Mouse (Mus musculus): ENCODE results near the gene Olfr654. TPM values are rescaled to one million over a fixed set of nuclear protein-coding genes. Genes with fewer than 3 reads are reported as not detected.

Gene Olfr654
- polyA plus RNA-seq (2015; fragmentation: Nextera tagmentation; extraction: Ambion mirVana) = not detected in 2 replicates

DNA sequence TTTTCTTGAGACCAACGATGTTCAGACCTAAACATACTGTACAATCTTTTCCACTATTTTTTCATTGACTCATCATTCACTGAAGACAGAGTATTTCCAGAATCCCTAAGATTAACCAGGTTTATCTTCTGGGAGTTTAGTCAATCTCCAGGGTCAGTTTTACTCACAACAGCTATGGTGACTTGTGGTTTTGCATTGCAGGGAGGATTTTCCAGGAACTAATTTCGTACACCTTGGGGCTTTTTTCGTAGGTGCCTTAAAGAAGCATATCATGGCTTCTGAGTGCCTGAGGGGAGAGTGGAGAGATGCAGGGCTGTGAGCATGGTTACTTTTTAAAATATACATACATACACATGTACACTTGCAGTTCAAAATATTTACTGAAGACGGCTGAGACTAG, at the start of gene Olfr654:
Gene Olfr654 (plus strand): TSS at position 301 of the 400 bp plus-strand sequence.
- no peaks in the 10 kb centered on the region for H3K9me3 ChIP-seq (ENCODE audit: control insufficient read depth, low read length)
- TF ChIP-seq CTCF (IDR thresholded peaks at IDR 0.05; ENCODE audit: low read depth) = no peak
- TF ChIP-seq EP300 (optimal IDR thresholded peaks at IDR 0.05) = no peak
- no peak within 1 kb of the TSS for H3K4me3 ChIP-seq (ENCODE audit: low read depth, low read length)
- H3K27ac ChIP-seq (replicated peaks) = no peak within 1 kb of the TSS
- H3K9ac ChIP-seq (ENCODE audit: low read length) = no peak within 1 kb of the TSS
- no peak for DNase-seq (ENCODE audit: low spot score)
- H3K4me2 ChIP-seq (replicated peaks; ENCODE audit: low read depth) = no peak within 1 kb of the TSS
- 61% methylated on average over 4 of the region's 4 CpGs for WGBS
- H3K27me3 ChIP-seq (ENCODE audit: control insufficient read depth, insufficient read depth, low read length) = no peaks in the 10 kb centered on the region
- H3K36me3 ChIP-seq (ENCODE audit: control insufficient read depth, insufficient read depth, low read length) = no peaks in the 10 kb centered on the region
- no peaks in the 10 kb centered on the region for H3K4me1 ChIP-seq (replicated peaks; ENCODE audit: control insufficient read depth, insufficient read depth)
- ATAC-seq (ENCODE audit: low FRiP score, low TSS enrichment) = no peak

DNA sequence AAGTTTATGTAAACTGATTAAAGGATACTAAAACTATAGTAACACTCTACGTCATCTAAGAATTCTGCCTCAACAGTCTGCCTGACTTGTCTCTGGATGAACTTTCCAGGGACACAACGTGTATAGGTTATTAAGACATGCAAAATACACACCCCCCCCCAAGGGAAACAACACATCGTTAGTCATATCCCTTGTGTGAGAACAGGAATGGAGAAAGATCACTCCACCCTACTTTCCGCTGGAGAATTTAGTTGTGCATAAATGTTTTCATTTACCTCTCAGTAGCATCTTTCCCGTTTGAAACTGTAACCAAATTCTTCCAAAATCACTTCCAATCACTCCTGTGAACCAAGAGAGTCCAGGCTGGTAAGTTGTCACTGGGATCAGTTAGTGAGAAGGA, 37.0 kb upstream of the Olfr654 start, which contains the start of gene Olfr651:
Gene Olfr651 (plus strand): TSS at position 301 of the 400 bp plus-strand sequence.
- H3K27me3 ChIP-seq (ENCODE audit: control insufficient read depth, insufficient read depth, low read length) = no peaks in the 10 kb centered on the region
- H3K4me2 ChIP-seq (replicated peaks; ENCODE audit: low read depth) = no peak within 1 kb of the TSS
- ATAC-seq (ENCODE audit: low FRiP score, low TSS enrichment) (no peak), DNase-seq (ENCODE audit: low spot score) (no peak)
- H3K9me3 ChIP-seq (ENCODE audit: control insufficient read depth, low read length) = no peaks in the 10 kb centered on the region
- TF ChIP-seq EP300 (optimal IDR thresholded peaks at IDR 0.05) = no peak
- no peak for TF ChIP-seq CTCF (IDR thresholded peaks at IDR 0.05; ENCODE audit: low read depth)
- H3K4me3 ChIP-seq (ENCODE audit: low read depth, low read length) = no peak within 1 kb of the TSS
- no peak within 1 kb of the TSS for H3K27ac ChIP-seq (replicated peaks)
- no peak within 1 kb of the TSS for H3K9ac ChIP-seq (ENCODE audit: low read length)
- no peaks in the 10 kb centered on the region for H3K4me1 ChIP-seq (replicated peaks; ENCODE audit: control insufficient read depth, insufficient read depth)
- H3K36me3 ChIP-seq (ENCODE audit: control insufficient read depth, insufficient read depth, low read length) = no peaks in the 10 kb centered on the region
- WGBS = 65% methylated on average over 5 of the region's 5 CpGs

DNA sequence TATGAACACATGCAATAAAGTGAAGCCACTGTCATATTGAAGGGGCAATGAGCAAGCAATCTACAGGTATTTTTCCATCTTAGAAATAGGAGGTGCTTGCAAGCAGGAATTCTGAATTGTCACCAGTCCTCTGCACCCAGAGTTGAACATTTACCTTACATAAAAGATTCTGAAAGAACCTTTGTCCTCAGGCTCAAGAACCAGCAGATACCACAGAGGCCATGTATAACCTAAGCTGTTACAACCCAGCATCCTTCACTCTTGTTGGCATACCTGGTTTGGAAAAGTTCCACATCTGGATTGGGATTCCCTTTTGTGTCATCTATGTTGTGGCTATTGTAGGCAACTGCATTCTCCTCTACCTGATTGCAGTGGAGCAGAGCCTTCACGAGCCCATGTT, 34.1 kb upstream of the Olfr654 start:
- no peak overlapping the region for H3K4me3 ChIP-seq (ENCODE audit: low read depth, low read length)
- ATAC-seq (ENCODE audit: low FRiP score, low TSS enrichment) = no peak
- no peak overlapping the region for H3K4me2 ChIP-seq (replicated peaks; ENCODE audit: low read depth)
- H3K9me3 ChIP-seq (ENCODE audit: control insufficient read depth, low read length) = no peaks in the 10 kb centered on the region
- H3K27me3 ChIP-seq (ENCODE audit: control insufficient read depth, insufficient read depth, low read length) = no peaks in the 10 kb centered on the region
- TF ChIP-seq EP300 (optimal IDR thresholded peaks at IDR 0.05) = no peak
- TF ChIP-seq CTCF (IDR thresholded peaks at IDR 0.05; ENCODE audit: low read depth) = no peak
- no peak for DNase-seq (ENCODE audit: low spot score)
- 67% methylated on average over 1 of the region's 1 CpGs for WGBS
- no peaks in the 10 kb centered on the region for H3K36me3 ChIP-seq (ENCODE audit: control insufficient read depth, insufficient read depth, low read length)
- no peak overlapping the region for H3K27ac ChIP-seq (replicated peaks)
- no peaks in the 10 kb centered on the region for H3K4me1 ChIP-seq (replicated peaks; ENCODE audit: control insufficient read depth, insufficient read depth)
- no peak overlapping the region for H3K9ac ChIP-seq (ENCODE audit: low read length)

DNA sequence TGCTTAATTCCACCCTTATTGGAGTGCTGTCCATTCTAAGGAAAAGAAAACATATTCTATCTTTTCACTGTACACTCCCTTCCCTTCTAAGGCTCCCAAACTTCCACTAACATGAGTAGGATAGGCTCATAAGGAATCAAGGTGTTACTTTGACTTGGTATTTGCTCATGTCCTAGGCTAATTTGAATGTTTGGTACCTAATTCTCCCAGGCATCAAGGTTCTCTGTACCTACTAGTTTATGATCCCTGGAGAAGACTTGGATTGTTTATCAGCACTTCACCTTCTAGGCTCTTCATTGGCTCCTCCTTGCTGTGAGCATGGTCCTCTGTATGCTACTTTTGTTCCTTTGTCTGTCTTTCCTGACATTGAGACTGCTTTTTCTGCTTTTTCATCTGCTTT, 26.2 kb upstream of the Olfr654 start, which contains the start of gene Olfr652:
Gene Olfr652 (plus strand): TSS at position 301 of the 400 bp plus-strand sequence.
- H3K9me3 ChIP-seq (ENCODE audit: control insufficient read depth, low read length) = no peaks in the 10 kb centered on the region
- H3K9ac ChIP-seq (ENCODE audit: low read length) = no peak within 1 kb of the TSS
- H3K4me1 ChIP-seq (replicated peaks; ENCODE audit: control insufficient read depth, insufficient read depth) = no peaks in the 10 kb centered on the region
- H3K27ac ChIP-seq (replicated peaks) = no peak within 1 kb of the TSS
- no peak for TF ChIP-seq CTCF (IDR thresholded peaks at IDR 0.05; ENCODE audit: low read depth)
- TF ChIP-seq EP300 (optimal IDR thresholded peaks at IDR 0.05) = no peak
- no peaks in the 10 kb centered on the region for H3K27me3 ChIP-seq (ENCODE audit: control insufficient read depth, insufficient read depth, low read length)
- no peak for DNase-seq (ENCODE audit: low spot score)
- ATAC-seq (ENCODE audit: low FRiP score, low TSS enrichment) = no peak
- H3K36me3 ChIP-seq (ENCODE audit: control insufficient read depth, insufficient read depth, low read length) = no peaks in the 10 kb centered on the region
- H3K4me2 ChIP-seq (replicated peaks; ENCODE audit: low read depth) = no peak within 1 kb of the TSS
- H3K4me3 ChIP-seq (ENCODE audit: low read depth, low read length) = no peak within 1 kb of the TSS

DNA sequence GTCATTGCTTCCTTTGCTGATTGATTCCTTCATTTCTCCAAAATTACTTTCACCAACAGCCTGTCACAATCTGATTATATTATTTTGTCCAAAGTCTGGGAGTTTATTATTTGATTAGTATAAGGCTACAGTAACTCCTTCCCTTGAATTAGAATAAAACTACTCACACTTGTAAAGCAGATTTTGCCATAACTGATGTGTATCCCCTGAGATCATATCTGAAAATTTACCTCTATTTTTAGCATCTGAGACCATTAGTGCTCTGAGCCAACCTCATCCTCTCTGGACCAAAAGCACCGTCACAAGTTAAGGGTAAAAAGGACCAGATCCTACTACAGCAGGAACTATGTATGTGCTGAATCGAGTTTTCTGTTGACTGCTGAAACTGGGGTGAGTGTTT, 9.8 kb upstream of the Olfr654 start, which contains the start of gene Olfr653:
Gene Olfr653 (plus strand): TSS at position 301 of the 400 bp plus-strand sequence.
- no peak for ATAC-seq (ENCODE audit: low FRiP score, low TSS enrichment)
- Histone ChIP-seq H3K27me3 (ENCODE audit: control insufficient read depth, insufficient read depth, low read length) (no peaks in the 10 kb centered on the region), H3K9me3 (ENCODE audit: control insufficient read depth, low read length) (no peaks in the 10 kb centered on the region), H3K36me3 (ENCODE audit: control insufficient read depth, insufficient read depth, low read length) (no peaks in the 10 kb centered on the region), H3K27ac (replicated peaks) (no peak within 1 kb of the TSS), H3K4me3 (ENCODE audit: low read depth, low read length) (no peak within 1 kb of the TSS), H3K4me1 (replicated peaks; ENCODE audit: control insufficient read depth, insufficient read depth) (no peaks in the 10 kb centered on the region), H3K9ac (ENCODE audit: low read length) (no peak within 1 kb of the TSS), H3K4me2 (replicated peaks; ENCODE audit: low read depth) (no peak within 1 kb of the TSS)
- TF ChIP-seq EP300 (optimal IDR thresholded peaks at IDR 0.05) = no peak
- TF ChIP-seq CTCF (IDR thresholded peaks at IDR 0.05; ENCODE audit: low read depth) = no peak
- 53% methylated on average over 2 of the region's 2 CpGs for WGBS
- no peak for DNase-seq (ENCODE audit: low spot score)

DNA sequence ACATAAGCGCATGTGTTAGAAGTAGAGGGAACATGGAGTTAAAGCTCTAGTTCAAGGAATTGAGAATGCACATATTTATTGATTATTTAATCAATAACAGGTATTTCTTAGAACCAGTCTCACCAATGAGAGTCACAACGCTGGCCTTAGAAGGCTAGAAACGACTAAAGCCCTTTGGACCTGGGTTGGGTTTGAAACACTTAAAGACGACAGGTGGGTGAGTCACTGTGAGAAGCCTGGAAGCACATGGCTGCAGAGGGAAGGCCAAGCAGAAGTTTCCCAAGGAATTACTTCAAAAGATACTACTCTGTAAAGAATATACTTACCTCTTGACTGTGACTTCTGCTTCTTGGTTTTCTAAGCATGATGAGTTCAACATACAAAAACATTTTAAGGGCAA, 6.0 kb upstream of the Olfr654 start:
- no peaks in the 10 kb centered on the region for H3K9me3 ChIP-seq (ENCODE audit: control insufficient read depth, low read length)
- TF ChIP-seq CTCF (IDR thresholded peaks at IDR 0.05; ENCODE audit: low read depth) = no peak
- TF ChIP-seq EP300 (optimal IDR thresholded peaks at IDR 0.05) = no peak
- 89% methylated on average over 4 of the region's 4 CpGs for WGBS
- DNase-seq (ENCODE audit: low spot score) (no peak), ATAC-seq (ENCODE audit: low FRiP score, low TSS enrichment) (no peak)
- no peak overlapping the region for H3K27ac ChIP-seq (replicated peaks)
- H3K27me3 ChIP-seq (ENCODE audit: control insufficient read depth, insufficient read depth, low read length) = no peaks in the 10 kb centered on the region
- H3K4me3 ChIP-seq (ENCODE audit: low read depth, low read length) = no peak overlapping the region
- H3K4me1 ChIP-seq (replicated peaks; ENCODE audit: control insufficient read depth, insufficient read depth) = no peaks in the 10 kb centered on the region
- no peak overlapping the region for H3K4me2 ChIP-seq (replicated peaks; ENCODE audit: low read depth)
- H3K36me3 ChIP-seq (ENCODE audit: control insufficient read depth, insufficient read depth, low read length) = no peaks in the 10 kb centered on the region
- no peak overlapping the region for H3K9ac ChIP-seq (ENCODE audit: low read length)
